Mouse (Mus musculus) liver, adult 2 months (tissue): ENCODE data around the gene Pim1. TPM values are rescaled to one million over a fixed set of nuclear protein-coding genes. Genes with fewer than 3 reads are reported as not detected.

Experiments
- DNase-seq: peaks from one replicate; pipeline ENCODE4 v3.0.0-alpha.2; 2011; ENCODE audit warnings: low read depth, low spot score; ENCODE audit errors: extremely low read depth
- H3K27ac ChIP-seq: fragments of 200-500 bp; replicated peaks from 2 replicates; pipeline ENCODE4 v1.5.1; 2012; ENCODE audit warnings: low read depth, mild to moderate bottlenecking, control low read depth, inconsistent platforms, low read length; ENCODE audit not compliant: insufficient read depth
- H3K27me3 ChIP-seq: fragments of 200-500 bp; 2 replicates; pipeline ENCODE4 v1.6.1; 2012; ENCODE audit warnings: mild to moderate bottlenecking, moderate library complexity, low read length, inconsistent platforms; ENCODE audit not compliant: control insufficient read depth, insufficient read depth
- H3K36me3 ChIP-seq: fragments of 200-500 bp; 2 replicates; pipeline ENCODE4 v1.6.1; 2012; ENCODE audit warnings: low read length, inconsistent platforms; ENCODE audit not compliant: control insufficient read depth, insufficient read depth
- H3K4me1 ChIP-seq: fragments of 200-500 bp; 2 replicates; pipeline ENCODE4 v1.6.1; 2011; ENCODE audit warnings: low read length; ENCODE audit not compliant: control insufficient read depth, insufficient read depth
- H3K4me3 ChIP-seq: fragments of 200-500 bp; 2 replicates; pipeline ENCODE4 v1.5.1; 2011; ENCODE audit warnings: low read depth, mild to moderate bottlenecking, control low read depth, low read length, moderate library complexity; ENCODE audit not compliant: insufficient read depth
- H3K79me2 ChIP-seq: fragments of 200-500 bp; 2 replicates; pipeline ENCODE4 v1.6.1; 2012; ENCODE audit warnings: inconsistent platforms, mild to moderate bottlenecking, low read length, moderate library complexity; ENCODE audit not compliant: control insufficient read depth, insufficient read depth
- H3K9ac ChIP-seq: fragments of 200-500 bp; 2 replicates; pipeline ENCODE4 v1.6.1; 2012; ENCODE audit warnings: low read depth, mild to moderate bottlenecking, control low read depth, inconsistent platforms, low read length
- CTCF ChIP-seq: fragments of 200-500 bp; IDR thresholded peaks from 2 replicates; pipeline ENCODE4 v1.5.1; 2011; ENCODE audit warnings: low read depth, low read length, control low read depth
- POLR2A ChIP-seq: fragments of 200-500 bp; IDR thresholded peaks from 2 replicates; pipeline ENCODE4 v1.6.1; 2011; ENCODE audit warnings: low read length, control low read depth; ENCODE audit not compliant: insufficient read depth; ENCODE audit errors: extremely low read depth
- WGBS: fragments of 180-500 bp; shearing (Covaris S2); methylation state at CpG from one replicate; pipeline ENCODE4 v1.1.7; 2018; 5-methylcytosine and 5-hydroxymethylcytosine counted together
- polyA plus RNA-seq: library from polyadenylated mRNA; depleted of rRNA; stranded (reverse); fragments of >200 nt; gene quantifications from 2 replicates; pipeline ENCODE4 v1.2.3, GENCODE M21; 2012
- total RNA-seq: library from RNA; depleted of rRNA; stranded (reverse); fragments of >200 nt; gene quantifications from 2 replicates; pipeline ENCODE4 v1.2.3, GENCODE M21; 2014

The Pim1 gene
- total and polyA plus RNA-seq, 2 experiments, result 9.5 to 16.0 TPM

- Histone ChIP-seq H3K4me1 (peaks cover 7% of the 10 kb centered on the region), H3K27me3 (no peaks in the 10 kb centered on the region), H3K9ac (peak overlapping the region; percentile 100), H3K4me3 (peak overlapping the region; percentile 99), H3K27ac (peak overlapping the region; percentile 98), H3K79me2 (peaks cover 13% of the 10 kb centered on the region), H3K36me3 (peaks cover 18% of the 10 kb centered on the region)
- DNase-seq, result peak; percentile 86
- TF ChIP-seq CTCF (peak; percentile 77), POLR2A (no peak)
- 1% methylated on average over 22 of the region's 22 CpGs for WGBS
These were observed 2.0 kb downstream of the Pim1 start for GRCm38 (mm10) chr17:29492269-29493191.

GRCm38 (mm10) chr17:29493461-29493980, 3.0 kb downstream of the Pim1 start:
- no peaks in the 10 kb centered on the region for H3K27me3 ChIP-seq
- WGBS, result 59% methylated on average over 11 of the region's 11 CpGs
- H3K27ac ChIP-seq, result peak overlapping the region; percentile 19
- H3K9ac ChIP-seq, result peak overlapping the region; percentile 59; the same call in 1 of the 2 replicates
- TF ChIP-seq POLR2A, result no peak
- TF ChIP-seq CTCF, result no peak
- peaks cover 3% of the 10 kb centered on the region; the same call in 1 of the 2 replicates for H3K4me1 ChIP-seq
- H3K36me3 ChIP-seq, result peaks cover 18% of the 10 kb centered on the region
- 0 out of 2 replicates have a peak overlapping the region, but pooled peaks have one; percentile 14 for H3K4me3 ChIP-seq
- DNase-seq, result no peak
- H3K79me2 ChIP-seq, result peaks cover 13% of the 10 kb centered on the region

- Histone ChIP-seq H3K36me3 (peaks cover 18% of the 10 kb centered on the region), H3K27ac (peak overlapping the region; percentile 19; the same call in 1 of the 2 replicates), H3K4me1 (peaks cover 3% of the 10 kb centered on the region; the same call in 1 of the 2 replicates)
These were observed 3.6 kb downstream of the Pim1 start for GRCm38 (mm10) chr17:29494062-29494731.

GRCm38 (mm10) chr17:29494732-29495076, 4.2 kb downstream of the Pim1 start:
- Histone ChIP-seq H3K27ac (no peak overlapping the region), H3K27me3 (no peaks in the 10 kb centered on the region), H3K36me3 (peaks cover 18% of the 10 kb centered on the region), H3K4me3 (no peak overlapping the region), H3K4me1 (peaks cover 7% of the 10 kb centered on the region; the same call in 1 of the 2 replicates), H3K9ac (no peak overlapping the region), H3K79me2 (peaks cover 13% of the 10 kb centered on the region)
- no peak for DNase-seq
- TF ChIP-seq POLR2A (no peak), CTCF (no peak)
- WGBS, result 74% methylated on average over 7 of the region's 8 CpGs

More at GRCm38 (mm10) chr17:29494062-29494731, 3.6 kb downstream of the Pim1 start:
- H3K9ac ChIP-seq, result no peak overlapping the region
- TF ChIP-seq POLR2A (no peak), CTCF (no peak)
- 73% methylated on average over 10 of the region's 10 CpGs for WGBS
- no peaks in the 10 kb centered on the region for H3K27me3 ChIP-seq
- H3K4me3 ChIP-seq, result no peak overlapping the region
- DNase-seq, result no peak
- H3K79me2 ChIP-seq, result peaks cover 13% of the 10 kb centered on the region

GRCm38 (mm10) chr17:29496211-29497070, 5.9 kb downstream of the Pim1 start:
- Histone ChIP-seq H3K27me3 (no peaks in the 10 kb centered on the region), H3K36me3 (peaks cover 18% of the 10 kb centered on the region), H3K4me1 (peaks cover 7% of the 10 kb centered on the region; the same call in 1 of the 2 replicates), H3K79me2 (peaks cover 5% of the 10 kb centered on the region), H3K4me3 (no peak overlapping the region), H3K27ac (no peak overlapping the region), H3K9ac (no peak overlapping the region)
- TF ChIP-seq CTCF (no peak), POLR2A (no peak)
- DNase-seq, result no peak
- 61% methylated on average over 6 of the region's 6 CpGs for WGBS
